Mouse (Mus musculus): ENCODE measurements around the gene Jak2.

Jak2 gene

DNA sequence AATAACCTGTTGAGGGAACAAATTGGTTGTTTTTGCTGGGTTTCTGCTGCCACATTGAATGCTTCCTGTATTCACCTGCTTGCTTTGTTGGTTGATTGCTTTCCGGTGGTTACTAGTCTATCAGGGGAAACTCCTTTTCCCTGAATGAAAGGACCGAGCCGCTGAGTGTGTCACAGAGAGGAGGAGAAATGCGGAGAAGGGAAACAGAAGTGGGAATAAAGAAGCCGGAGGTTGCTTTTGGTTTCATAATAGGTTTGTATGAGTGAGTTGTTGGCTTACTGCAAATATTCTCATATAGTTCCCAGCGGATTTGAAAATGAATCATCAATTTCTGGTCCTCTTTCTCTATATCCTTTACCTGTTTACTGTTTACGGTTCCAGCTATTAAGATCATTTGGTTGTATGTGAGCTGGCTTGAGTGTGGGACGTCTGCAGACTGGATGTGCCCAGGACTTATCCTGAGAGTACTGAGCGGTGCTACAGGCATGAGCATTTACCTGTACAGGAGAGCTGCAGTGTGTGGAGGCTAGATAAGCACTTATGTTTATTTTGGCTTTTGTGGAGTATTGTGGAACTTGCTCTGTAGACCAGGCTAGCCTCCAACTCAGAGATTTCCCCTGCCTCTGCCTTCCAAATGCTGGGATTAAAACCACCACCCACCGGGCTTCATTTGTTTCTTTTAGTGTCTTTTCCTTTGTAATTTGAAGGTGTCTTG, 1.4 kb downstream of the Jak2 start:
- no peak for DNase-seq (ENCODE audit: low read depth, low spot score)

DNA sequence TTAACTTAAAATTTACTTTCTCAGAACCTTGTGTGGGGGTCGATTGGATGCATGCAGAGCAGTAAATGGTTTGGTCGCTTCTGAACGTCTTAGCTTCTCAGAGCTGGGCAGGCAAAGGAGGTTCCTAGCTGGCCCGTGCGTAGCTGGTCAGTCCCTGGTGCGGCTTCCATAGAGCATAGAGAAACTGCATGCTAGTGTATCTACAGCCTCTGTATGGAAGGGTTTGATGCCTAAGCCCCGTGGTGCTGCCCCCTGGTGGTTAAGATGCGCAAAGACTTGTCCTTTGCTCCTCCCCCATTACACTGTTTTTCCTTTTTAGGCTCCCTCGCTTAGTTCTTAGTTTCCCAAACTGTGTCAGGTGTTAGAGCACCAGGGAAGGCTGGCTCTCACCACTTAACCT, 2.1 kb downstream of the Jak2 start:
- DNase-seq (ENCODE audit: low read depth, low spot score): peak; percentile 91

DNA sequence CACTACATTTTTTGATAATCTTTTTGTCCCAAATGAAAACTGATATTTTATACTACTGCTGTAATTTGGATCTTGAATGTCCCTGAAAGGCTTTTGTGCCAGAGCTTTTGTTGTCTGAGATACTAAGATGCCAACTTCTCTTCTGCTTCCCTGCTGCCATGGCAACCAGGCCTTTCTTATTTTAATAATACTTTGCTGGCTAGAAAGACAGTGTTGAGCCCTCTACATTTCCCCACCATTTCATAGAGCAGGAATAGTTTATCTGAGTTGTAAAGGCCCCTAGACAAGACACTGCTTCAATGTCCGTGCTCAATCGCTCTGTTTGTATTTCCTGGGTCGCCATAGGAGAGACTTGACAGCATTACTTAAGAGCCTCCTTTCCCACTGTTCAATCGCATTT, 3.0 kb downstream of the Jak2 start:
- DNase-seq (ENCODE audit: low read depth, low spot score): no peak

DNA sequence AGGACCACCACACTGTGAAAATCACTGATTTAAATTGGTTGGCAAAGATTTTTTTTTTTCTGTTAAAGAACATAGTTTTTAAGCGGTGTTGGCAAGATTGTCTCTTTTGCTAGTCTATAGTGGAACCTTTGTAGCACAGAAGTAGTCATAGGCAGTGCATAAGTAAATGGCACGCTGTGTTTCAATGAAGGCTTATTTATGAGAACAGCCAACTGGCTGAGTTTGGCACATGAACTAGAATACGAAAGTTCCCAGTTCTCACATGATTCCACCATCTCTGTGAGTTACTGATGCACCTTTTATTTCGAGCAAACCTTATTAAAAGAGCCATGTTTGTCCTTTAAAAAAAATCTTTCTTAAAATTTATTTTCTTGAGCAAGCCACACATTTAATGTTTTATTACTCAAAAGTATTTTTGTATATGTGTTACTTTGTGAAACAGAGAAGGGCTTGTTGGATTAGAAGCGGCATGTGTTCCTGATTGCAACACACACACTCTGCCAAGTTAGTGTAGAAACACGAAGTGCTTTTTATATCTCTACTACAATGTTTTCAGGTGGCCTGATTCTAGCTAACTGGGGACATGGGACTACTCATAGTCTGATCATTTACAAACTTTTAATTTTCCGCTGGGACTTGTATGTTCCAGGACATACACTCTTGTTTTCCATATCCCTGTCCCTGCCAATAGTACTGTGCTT, 3.8 kb downstream of the Jak2 start:
- DNase-seq (ENCODE audit: low read depth, low spot score): peak; percentile 31

DNA sequence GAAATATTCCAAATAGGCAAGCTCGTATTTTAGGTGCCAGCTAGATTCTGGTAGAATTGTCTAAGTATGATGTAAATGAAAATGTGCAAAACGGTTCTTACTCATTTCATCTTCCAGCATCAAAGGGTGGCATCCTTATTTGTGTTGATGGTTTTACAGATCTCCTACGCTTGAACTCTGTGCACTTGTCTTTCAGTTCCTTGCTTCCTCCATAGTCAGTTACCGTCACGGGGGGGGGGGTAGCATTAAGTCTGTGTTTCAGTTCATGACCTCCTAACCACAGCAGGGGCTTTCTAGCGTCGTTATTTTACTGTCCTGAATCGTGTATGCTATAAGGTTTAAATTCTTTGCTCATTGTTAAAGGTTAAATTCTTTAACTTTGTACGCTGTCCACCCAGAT, 10.0 kb downstream of the Jak2 start:
- DNase-seq (ENCODE audit: low read depth, low spot score): no peak

DNA sequence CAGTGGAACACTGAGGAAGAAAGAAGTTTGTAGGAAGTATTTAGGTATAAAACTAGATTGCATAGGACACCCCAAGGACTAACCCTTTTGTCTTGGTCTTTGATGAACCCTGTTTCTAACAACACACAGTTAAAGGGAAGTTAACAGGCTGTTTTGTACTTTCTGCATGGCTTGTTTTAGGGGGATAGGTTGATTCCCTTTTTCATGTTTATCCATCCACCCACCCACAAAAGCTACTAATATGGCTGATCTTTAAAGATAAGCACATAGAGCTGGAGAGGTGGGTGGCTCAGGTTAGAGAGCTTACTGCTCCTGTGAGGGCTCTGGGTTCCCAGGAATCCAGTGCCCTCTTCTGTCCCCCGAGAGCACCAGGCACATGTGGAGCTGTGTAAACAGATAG, 11.9 kb downstream of the Jak2 start:
- no peak for DNase-seq (ENCODE audit: low read depth, low spot score)

DNA sequence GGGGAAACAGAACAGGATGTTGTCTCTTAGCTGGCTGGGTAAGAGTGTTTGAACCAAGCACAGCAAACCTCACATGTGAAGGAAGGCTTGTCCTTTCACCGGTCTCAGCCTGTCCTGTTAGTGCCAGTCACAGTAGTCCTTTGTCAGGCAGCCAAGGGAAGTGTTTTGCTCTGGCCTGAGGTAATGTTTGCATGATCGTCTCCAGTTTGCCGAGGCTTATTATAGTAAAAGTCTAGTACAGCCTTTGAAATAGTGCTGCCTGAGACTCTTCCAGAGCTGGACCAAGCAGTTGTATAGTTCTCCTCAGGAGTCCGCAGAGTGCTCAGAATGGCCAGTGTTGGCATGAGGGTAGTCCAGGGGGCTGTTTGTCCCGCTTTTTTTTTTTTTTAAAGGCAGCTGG, 13.9 kb downstream of the Jak2 start:
- peak; percentile 91 for DNase-seq (ENCODE audit: low read depth, low spot score)

DNA sequence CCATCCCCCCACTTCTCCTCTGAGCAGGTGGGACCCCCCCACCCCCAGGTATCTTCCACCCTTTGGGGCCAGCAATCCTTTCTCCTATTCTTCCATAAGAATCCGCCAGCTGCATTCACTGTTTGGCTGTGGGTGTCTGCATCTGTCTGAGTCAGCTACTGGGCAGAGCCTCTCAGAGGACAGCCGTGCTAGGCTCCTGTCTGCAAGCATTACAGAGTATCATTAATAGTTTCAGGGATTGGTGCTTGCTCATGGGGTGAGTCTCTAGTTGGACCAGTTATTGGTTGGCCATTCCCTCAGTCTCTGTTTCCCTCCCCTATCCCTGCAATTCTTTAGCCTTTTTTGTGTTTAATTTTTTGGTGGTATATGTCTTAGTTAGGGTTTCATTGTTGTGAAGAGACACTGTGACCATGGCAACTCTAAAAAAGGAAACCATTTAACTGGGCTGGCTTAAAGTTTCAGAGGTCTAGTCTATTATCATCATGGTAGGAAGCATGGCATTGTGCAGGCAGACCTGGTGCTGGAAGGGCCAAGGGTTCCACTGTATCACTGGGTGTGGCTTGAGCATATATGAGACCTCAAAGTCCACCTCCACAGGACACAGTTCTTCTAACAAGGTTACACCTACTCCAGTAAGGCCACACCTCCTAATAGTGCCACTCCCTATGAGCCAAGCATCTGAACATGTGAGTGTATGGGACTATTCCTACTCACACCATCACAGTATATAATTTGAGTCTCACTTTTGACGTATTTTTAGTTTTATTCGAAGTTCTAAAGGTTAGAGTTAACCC, 15.6 kb downstream of the Jak2 start:
- peak; percentile 25 for DNase-seq (ENCODE audit: low read depth, low spot score)

DNA sequence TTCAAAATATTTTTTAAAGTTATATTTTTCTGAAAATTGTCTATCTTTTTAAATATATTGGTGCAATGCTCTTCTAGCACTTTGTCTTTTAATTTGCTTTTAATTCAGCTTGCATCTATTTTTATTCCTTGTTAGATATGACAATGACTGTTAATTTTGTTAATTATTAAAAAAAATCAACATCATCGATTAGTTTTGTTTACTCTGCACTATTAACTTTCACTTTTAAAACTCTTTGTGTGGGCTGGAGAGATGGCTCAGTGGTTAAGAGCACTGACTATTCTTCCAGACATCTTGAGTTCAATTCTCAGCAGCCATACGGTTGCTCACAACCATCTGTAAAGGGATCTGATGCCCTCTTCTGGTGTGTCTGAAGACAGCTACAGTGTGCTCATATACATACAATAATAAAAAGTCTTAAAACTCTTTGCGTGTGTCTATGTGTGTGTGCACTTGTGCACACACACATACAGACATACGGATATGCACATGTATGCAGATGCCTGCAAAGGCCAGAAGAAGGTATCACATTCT, 17.2 kb downstream of the Jak2 start:
- no peak for DNase-seq (ENCODE audit: low read depth, low spot score)

DNA sequence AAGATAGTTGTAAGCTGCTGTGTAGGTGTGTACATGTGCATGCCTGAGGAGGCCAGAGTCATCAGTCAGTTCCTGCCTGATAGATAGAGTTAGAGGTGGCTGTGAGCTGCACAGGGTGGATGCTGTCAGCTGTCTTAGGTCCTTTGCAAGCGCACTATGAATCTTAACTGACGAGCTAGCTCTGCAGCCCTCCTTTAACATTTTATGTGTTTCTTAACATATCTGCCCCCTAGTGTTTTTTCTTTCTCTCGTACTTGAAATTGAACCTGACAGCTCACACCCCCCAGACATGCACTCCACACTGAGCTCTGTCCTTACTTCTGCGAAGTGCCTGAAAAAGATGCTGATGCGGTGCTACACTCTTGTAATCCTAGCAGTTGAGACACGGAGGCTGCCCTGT, 18.6 kb downstream of the Jak2 start:
- DNase-seq (ENCODE audit: low read depth, low spot score): peak; percentile 89

DNA sequence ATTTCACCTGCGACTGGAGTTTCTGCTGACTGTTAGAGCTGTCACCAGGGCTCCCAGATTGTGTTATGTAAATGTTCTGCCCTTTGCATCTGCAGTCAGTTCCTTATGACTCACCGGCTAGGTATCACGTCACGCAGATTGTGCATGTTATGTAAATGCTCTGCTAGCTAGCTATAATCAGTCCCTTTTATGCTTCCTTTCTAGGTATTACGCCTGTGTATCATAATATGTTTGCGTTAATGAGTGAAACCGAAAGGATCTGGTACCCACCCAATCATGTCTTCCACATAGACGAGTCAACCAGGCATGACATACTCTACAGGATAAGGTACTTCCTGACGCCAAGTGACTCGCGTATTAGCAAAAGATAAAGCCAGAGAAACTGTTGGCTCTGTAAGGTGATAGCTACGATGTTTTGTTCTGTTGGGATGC, 19.5 kb downstream of the Jak2 start:
- DNase-seq (ENCODE audit: low read depth, low spot score): peak; percentile 90

DNA sequence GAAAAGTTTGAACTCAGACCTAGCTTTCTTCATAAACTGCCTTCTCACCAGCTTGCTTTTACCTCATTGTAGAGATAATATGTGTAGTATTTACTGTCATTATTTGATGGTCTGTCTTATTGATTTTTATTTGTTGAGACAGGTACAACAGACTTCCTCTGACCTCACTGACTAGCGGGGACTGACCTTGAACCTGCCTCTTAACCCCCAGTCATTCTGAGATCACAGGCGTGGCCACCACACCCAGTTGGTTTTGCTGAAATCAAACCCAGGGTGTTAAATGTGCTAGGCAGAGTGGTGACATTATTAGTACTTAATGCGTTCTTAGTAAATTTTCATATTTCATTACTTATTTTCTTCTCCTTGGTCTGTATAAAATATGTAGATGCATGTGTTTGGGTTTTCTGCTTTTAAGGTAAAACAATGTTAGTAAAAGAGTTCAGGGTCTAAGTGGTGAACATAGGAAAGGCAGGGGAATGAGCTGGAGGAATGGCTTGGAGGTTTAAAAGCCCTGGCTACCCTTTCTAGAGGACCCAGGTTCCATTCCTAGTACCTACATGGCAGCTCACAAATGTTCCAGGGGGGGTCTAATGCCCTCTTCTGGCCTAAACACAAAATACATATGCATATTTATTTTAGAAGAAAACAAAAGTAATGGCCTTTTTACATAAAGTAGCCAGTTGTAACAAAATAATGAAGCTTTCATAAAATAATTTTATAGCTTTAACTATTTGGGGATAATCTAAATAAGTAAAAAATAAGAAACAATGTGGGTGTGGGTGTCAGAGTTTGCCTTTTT, 20.6 kb downstream of the Jak2 start:
- no peak for DNase-seq (ENCODE audit: low read depth, low spot score)

DNA sequence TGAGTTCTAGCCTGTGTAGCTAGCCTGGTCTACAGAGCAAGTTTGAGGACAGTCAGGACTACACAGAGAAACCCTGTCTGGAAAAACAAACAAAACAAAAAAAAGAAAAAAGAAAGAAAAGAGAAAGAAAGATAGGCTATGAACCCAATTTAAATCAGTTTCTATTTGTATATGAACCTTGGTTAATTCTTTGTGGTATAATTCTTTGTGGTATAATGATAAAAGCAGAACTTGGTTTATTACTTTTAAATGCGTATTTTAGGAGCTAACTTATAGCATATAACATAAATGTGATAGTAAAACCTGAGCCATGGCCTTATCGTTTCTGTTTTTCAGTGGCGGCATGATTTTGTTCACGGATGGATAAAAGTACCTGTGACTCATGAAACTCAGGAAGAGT, 24.8 kb downstream of the Jak2 start:
- no peak for DNase-seq (ENCODE audit: low read depth, low spot score)

DNA sequence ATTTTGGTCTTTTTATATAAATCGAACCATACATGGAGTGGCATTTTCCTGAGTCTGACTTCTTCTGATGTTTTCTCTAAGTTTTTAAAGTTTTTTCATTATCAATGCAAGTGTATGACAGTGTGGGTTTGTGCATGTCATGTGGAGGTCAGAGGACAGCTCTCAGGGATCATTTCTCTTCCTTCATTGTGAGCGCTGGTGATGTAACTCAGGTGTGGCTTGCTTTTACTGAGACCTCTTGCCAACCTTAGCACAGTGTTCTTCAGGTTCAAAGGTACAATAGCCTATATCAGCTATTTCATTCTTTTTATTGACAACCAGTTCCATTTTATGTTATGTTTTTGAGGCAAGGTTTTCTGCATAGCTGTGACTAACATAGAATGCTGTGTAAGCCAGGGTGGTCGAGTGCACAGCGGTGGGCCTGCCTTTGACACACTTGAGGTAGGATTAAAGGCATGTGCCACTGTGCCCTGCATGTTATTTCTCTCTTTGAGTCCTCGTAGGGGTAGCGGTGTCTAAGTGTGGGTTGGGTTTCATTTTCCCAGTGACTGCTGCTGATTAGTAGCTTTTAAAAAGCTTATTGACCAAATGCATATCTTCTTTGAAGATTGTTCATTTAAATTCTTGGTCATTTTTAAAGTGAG, 27.4 kb downstream of the Jak2 start:
- no peak for DNase-seq (ENCODE audit: low read depth, low spot score)

DNA sequence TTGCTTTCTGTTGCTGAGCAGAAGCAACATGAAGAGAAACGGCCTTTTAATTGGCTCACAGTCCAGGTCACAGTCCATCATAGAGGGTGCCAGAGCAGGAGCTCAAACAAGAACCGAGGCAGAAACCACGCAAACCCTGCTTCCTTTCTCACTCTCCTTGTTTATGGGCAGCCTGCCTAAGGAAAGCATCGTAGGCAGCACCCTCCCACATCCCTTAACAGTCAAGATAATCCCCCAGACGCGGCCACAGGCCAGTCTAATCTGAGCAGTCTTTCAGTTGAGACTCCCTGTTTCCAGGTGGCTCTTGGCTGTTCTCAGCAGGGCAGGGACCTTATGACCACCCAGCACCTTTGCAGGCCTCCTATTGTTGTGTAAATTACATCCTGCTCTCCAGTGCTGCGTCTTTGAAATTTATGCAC, 33.8 kb downstream of the Jak2 start:
- DNase-seq (ENCODE audit: low read depth, low spot score): no peak

DNA sequence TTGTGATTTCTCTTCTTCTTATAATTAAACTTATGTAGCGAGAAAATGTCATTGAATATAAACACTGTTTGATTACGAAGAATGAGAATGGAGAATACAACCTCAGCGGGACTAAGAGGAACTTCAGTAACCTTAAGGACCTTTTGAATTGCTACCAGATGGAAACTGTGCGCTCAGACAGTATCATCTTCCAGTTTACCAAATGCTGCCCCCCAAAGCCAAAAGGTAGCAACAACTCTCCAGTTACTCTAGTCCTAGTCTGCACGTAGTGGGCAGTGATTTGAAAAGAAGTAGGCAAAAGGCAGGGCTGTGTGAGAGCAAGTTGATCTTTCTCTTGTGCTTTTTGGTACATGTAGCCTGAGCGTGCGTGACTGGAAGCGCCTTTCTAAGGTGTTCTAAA, 36.2 kb downstream of the Jak2 start:
- peak; percentile 57 for DNase-seq (ENCODE audit: low read depth, low spot score)

DNA sequence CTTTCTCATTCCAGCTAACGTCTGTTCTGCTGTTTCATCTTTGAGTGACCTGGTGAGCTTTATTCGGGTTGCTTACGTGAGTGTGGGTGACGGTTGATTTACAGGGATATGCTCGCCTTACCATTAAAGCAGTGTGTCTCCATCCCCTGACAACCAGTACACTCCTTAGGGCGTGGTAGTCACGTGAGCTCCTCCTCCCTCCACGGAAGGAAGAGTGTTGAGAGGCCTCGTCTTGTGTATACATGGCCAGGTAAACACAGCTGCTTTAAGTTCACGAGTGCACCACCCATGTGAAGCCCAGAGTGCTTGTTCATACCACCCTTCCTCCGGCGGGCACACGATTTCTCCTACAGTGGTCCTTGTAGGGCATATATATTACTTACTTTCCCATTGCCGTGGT, 39.9 kb downstream of the Jak2 start:
- DNase-seq (ENCODE audit: low read depth, low spot score): no peak

DNA sequence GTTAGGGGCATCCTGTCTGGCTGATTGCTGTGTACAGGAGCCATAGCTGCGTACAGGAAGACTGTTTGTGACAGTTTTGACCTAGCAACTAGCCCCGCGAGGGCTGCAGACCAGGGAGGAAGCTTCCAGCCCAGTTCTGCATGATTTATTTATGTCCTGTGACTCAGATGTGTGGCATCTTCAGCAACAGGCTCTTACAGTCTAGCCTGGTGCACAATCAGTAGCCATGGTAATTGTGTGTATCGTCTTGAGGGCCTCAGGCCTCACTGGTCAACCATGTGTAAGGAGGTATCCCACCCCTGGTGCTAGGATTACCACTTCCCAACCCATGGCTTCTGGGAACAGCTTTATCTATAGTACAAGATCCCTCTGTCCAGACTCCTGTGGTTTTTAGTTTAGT, 40.9 kb downstream of the Jak2 start:
- no peak for DNase-seq (ENCODE audit: low read depth, low spot score)

DNA sequence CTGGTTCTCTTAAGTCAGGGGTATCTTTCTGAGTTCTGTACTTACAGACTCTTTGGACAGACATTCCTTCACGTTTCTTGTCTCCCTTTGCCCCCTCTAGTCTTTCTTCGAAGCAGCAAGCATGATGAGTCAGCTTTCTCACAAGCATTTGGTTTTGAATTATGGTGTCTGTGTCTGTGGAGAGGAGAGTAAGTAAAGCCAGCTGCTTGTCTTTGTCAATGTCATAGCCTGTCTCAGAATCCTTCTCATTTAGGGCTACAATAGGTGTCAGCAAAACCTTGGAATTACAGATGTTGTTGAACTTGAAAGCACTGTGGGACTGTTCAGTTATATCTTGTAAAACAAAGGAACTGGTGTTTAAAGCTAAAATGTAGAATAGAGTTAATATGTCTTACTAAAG, 43.1 kb downstream of the Jak2 start:
- DNase-seq (ENCODE audit: low read depth, low spot score): no peak

DNA sequence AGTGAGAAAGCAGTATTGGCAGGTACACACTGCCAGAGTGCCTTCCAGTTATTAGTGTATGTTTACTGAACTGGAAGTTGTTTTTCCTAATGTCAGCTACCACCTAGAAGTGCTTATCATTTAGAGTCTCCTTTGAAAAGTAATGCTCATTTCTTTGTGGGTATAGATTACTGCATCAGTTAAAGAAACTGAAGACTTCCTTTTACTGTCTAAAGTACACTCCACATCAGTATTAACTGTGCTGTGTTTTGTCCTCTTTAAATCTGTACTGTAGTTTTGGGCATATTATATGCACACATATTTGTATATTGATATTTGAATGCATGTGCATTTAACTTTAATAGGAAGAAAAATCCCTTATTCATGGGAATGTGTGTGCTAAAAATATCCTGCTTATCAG, 44.5 kb downstream of the Jak2 start:
- no peak for DNase-seq (ENCODE audit: low read depth, low spot score)

DNA sequence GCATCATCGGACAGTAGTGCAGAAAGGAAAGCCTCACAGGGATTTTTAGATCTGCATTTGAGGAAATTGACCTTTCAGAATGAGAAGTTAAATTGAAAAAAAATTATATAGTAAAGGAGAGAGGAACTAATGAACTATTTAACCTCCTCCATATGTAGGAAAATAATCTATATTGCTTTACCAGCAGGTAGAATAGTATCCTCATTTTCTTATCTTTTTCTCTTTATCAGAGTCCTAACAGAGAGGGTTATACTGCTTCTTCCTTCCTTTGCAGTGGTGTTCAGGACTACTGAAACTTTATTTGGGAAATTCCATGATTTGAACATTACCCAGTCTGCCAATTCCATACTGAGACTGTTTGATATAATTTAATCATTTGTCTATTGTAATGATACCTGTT, 45.7 kb downstream of the Jak2 start:
- no peak for DNase-seq (ENCODE audit: low read depth, low spot score)
